Mouse (Mus musculus): ENCODE measurements around the gene Cdh3.

Gene Cdh3

GRCm38 (mm10) chr8:106510365-106510975 is at the start of gene Cdh3:
Gene Cdh3 (plus strand): TSS chr8:106510891.
- DNase-seq (ENCODE audit: low read depth, low spot score) = no peak

GRCm38 (mm10) chr8:106462131-106462530 is 48.6 kb upstream of the Cdh3 start:
- no peak for DNase-seq (ENCODE audit: low read depth, low spot score)

GRCm38 (mm10) chr8:106463795-106464194 is 46.9 kb upstream of the Cdh3 start:
- no peak for DNase-seq (ENCODE audit: low read depth, low spot score)

DNA sequence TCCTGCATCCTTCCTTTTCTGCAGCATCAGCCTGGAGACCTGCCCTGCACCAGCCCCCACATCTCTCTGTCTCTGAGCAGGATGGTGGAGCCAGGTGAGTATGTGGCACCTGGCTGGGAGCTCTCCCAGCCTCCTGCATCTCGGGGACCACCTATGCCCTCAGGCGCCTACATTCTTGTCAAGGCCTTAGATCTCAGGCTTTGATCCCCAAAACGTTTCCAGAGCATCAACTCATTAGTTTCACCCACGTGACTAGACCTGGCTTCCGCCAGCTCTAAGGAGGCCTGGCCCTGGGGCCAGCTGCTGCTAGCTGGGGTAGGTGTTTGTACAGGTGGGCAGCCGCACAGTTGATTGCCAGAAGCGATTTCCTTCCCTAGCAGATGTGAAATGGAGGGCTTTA is 41.2 kb upstream of the Cdh3 start:
- DNase-seq (ENCODE audit: low read depth, low spot score) = no peak

GRCm38 (mm10) chr8:106474001-106474400 is 36.7 kb upstream of the Cdh3 start:
- no peak for DNase-seq (ENCODE audit: low read depth, low spot score)

GRCm38 (mm10) chr8:106500018-106500685 is 10.5 kb upstream of the Cdh3 start, which contains the start of gene 6030452D12Rik:
Gene 6030452D12Rik (plus strand): TSS chr8:106500522.
- no peak for DNase-seq (ENCODE audit: low read depth, low spot score)

GRCm38 (mm10) chr8:106504241-106504640 is 6.5 kb upstream of the Cdh3 start:
- no peak for DNase-seq (ENCODE audit: low read depth, low spot score)

DNA sequence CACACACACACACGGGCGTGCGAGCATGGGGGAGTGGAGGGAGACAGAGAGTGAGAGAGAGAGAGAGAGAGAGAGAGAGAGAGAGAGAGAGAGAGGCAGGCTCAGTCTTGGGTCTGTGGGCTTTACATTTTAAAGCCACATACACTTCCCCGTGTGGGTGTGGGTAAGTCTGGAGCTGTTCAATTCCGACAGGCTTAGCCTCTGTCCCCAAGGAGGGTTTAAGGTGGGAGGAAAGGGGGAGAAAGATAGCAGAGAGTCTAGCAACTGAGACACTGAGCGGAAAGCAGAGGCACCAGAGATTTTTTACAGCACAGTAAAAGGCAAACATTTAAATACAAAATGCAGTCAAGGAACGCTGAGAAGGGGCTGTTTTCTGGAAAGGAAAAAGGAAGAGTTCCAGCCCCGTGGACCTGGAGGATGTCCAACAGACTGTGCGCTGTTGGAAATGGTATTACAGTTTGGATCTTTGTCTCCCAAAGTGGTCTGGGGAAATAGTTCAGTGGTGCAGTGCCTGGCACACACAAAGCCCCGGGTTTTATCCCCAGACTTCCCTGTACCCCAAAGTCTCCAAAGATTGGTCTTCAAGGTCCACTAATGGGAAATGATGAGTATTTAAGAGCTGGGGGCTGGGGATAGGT is 5.2 kb upstream of the Cdh3 start:
- no peak for DNase-seq (ENCODE audit: low read depth, low spot score)

DNA sequence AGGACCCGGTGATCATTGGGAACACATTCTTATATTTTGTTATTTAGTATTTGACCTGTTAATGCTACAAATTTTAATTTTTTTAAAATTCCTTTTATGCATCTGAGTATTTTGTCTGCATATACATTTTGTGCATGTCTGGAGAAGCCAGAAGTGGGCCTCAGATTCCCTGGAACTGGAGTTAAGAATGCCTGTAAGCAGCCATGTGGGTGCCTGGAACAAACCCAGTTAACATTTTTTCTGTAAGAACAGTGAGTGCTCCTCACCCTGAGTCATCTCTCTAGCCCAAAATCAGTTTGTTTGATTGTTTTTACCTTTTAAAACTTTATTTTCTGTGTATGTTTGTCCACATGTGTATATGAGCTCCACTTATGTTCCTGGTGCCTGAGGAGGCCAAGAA is 4.6 kb upstream of the Cdh3 start:
- no peak for DNase-seq (ENCODE audit: low read depth, low spot score)

- no peak for DNase-seq (ENCODE audit: low read depth, low spot score)
Observed at GRCm38 (mm10) chr8:106507761-106508331, 2.8 kb upstream of the Cdh3 start.

DNA sequence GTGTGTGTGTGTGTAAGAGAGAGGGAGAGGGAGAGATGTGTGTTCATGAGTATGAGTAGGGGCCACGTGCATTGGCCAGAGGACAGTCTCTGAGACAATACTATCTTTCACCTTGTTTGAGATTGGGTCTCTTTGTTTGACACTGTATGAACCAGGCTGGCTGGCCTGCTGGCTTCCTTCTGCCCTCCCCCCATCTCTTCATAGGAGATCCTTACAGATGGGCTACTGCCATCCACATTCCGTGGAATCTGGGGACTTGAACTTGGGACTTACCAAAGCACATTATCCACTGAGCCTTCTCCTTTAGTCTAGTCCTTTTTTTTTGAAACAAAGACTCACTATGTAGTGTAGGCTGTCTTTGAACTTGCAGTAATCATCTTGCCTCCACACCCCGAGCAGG is 2.2 kb upstream of the Cdh3 start:
- DNase-seq (ENCODE audit: low read depth, low spot score) = no peak

DNA sequence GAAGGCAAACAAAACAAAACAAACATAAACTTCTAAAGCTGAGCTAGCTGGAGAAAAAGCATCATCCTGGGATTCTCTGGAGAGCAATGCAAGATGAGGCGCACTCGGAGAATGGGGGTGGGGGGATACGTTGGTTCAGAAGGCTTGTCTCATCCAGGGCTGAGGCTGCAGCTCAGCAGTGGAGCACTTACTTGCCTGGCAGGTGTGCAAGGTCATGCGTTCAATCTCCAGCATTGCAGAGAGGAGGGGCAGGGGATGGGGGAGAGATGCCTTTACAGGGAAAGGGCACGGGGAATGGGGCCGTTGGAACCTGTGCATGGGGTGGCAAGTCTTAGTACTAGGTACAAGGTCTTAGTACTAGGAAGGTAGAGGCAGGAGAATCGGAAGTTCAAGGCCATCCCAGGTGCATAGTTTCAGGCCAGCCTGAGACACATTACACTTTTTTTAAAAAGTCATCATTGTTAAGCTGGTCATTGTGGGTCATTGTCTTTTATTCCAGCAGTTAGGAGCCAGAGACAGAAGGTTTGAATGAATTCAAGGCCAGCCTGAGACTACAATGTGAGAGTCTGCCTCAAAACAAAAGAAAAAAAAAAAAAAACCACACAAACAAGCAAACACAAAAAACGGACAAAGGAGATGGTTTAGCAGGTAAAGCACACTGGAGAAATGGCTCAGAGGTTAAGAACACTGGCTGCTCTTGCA is 1.5 kb upstream of the Cdh3 start:
- no peak for DNase-seq (ENCODE audit: low read depth, low spot score)

GRCm38 (mm10) chr8:106511065-106511501 is 392 bp downstream of the Cdh3 start:
- DNase-seq (ENCODE audit: low read depth, low spot score) = no peak

DNA sequence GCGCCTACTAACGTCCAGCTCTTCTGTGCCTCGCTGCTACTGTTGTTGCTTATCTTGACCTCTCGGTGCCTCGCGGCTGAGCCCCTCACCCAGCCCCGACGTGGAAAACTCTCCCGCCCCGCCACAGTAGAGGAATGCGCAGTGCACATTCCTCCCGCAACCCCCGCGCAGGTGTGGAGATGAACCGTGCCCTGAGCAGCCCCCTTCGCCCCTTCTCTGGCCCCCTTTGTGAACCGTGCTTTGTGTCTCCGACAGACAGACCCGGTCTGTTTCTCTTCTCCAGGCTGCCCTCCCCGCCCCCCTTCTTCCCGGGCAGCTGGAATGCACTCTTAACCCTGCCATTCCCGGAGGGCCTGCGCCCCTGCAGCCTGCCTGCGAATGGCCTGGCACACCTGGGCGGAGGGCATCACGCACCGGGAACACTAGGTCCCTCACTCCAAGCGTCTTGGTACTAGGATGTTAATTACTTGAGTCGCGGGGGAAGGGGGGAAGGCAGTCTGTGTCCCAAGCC is 895 bp downstream of the Cdh3 start:
- no peak for DNase-seq (ENCODE audit: low read depth, low spot score)

DNA sequence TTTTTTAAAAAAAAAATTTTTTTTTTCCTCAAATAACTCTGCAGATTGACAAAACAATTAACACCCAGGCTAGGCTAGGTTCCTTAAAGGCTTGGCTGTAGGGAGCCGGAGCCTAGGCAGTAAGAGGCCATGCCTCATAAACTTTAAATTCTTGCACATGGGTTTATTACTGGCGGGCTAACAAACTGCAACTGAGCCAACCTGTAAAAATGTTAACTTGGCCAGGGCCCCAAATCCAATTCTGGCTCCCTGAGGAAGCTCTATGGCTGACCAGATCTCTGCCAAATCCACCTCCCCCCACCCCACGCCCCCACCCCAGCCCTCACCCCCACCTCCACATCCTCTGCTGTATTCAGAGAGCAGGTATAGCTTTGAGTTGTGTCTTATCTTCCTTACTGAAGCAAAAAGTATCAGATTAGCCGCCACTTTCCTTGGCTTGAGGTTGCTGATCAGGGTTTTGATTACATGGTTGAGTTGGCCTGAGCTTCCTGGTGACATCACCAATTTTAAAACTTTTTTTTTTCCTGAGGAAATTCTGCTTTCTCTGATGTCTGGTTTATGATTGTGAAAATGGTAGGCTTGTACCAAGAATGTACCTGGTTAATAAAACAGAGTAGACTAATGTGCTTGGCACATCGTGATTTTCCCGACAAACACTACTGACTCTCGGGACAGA is 1.9 kb downstream of the Cdh3 start:
- no peak for DNase-seq (ENCODE audit: low read depth, low spot score)

GRCm38 (mm10) chr8:106515946-106516479 is 5.3 kb downstream of the Cdh3 start:
- no peak for DNase-seq (ENCODE audit: low read depth, low spot score)

- DNase-seq (ENCODE audit: low read depth, low spot score) = no peak
Observed at GRCm38 (mm10) chr8:106516581-106516980, 5.9 kb downstream of the Cdh3 start.

DNA sequence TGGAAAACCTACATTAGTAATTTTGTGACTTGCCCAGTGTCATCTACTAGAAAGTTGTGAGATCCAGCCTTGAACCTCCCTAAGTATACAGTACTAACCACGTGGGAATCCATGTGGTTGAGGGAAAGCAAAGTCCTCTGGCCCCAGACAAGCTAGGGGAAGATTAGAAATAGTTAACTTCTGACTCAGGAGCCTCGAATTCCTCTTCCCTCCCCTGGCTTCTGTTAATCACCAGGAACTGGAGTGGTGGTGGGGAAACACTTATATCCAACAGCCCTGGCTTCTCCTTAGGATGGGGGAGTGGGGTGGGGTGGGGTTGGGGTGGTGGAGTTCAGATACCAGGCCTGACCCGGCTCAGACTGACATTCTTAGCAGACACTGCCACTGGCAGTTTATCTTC is 8.1 kb downstream of the Cdh3 start:
- DNase-seq (ENCODE audit: low read depth, low spot score) = no peak

GRCm38 (mm10) chr8:106520578-106520977 is 9.9 kb downstream of the Cdh3 start:
- DNase-seq (ENCODE audit: low read depth, low spot score) = no peak

GRCm38 (mm10) chr8:106521845-106522244 is 11.2 kb downstream of the Cdh3 start:
- DNase-seq (ENCODE audit: low read depth, low spot score) = no peak

DNA sequence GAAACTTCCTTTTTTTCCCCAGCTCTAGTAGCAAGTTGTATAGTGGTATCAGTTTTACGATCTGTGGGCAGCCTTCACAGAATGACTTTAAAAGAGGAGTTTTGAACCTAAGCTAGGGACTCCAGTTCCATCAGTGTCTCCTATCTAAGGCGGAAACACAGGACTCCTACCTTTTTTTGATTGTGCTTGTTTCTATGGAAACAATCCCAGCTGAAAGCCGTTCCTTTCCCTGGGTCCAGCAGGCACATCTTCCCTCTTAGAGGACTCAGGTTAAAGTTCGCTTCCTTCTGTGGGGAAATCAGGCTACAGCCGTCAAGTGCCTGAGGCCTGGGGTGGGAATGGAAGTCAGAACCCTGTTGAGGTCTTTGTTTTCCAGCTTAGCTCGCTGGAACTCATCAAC is 16.0 kb downstream of the Cdh3 start:
- DNase-seq (ENCODE audit: low read depth, low spot score) = no peak
